Mouse (Mus musculus) G1E (cell line): Measurements from ENCODE around the gene Gm6899.

Experiments used
- CTCF ChIP-seq: IDR thresholded peaks from 2 replicates; pipeline ENCODE4 v1.5.1; 2012; ENCODE audit warnings: low read depth, low read length, inconsistent platforms, mixed read lengths
- GATA1 ChIP-seq: IDR thresholded peaks from 2 replicates; pipeline ENCODE4 v1.6.1; 2012; ENCODE audit warnings: borderline replicate concordance, low read length, inconsistent platforms, mixed read lengths
- GATA2 ChIP-seq: IDR thresholded peaks from 2 replicates; pipeline ENCODE4 v1.6.1; 2012; ENCODE audit warnings: low read depth, low read length, inconsistent platforms, borderline replicate concordance
- TAL1 ChIP-seq: conservative IDR thresholded peaks from 2 replicates; pipeline ENCODE4 v1.6.1; 2012; ENCODE audit warnings: low read depth, low read length, inconsistent platforms, mixed read lengths

- no peak for TF ChIP-seq CTCF
- no peak for TF ChIP-seq GATA1
- TF ChIP-seq GATA2 = no peak
- TF ChIP-seq TAL1 = no peak
Observed at GRCm38 (mm10) chr11:26600692-26601091, 7.7 kb downstream of the Gm6899 start.
